Mouse (Mus musculus) neural tube, embryonic 11.5 days (tissue): ENCODE results near the gene Olfr1100. TPM values are rescaled to one million over a fixed set of nuclear protein-coding genes. Genes with fewer than 3 reads are reported as not detected.

Experiments
- ATAC-seq: fragments of 200-750 bp; cut with Nextera tagmentation; 2 replicates; pipeline ENCODE4 v1.8.0; 2017; ENCODE audit warnings: moderate number of reproducible peaks, mild to moderate bottlenecking, moderate TSS enrichment, moderate library complexity; ENCODE audit not compliant: insufficient read depth, low FRiP score, low TSS enrichment
- DNase-seq: peaks from one replicate; pipeline ENCODE4 v3.0.0-alpha.2; 2015; ENCODE audit warnings: low spot score
- H3K27ac ChIP-seq: fragments of 300-500 bp; sonication (generic); 2 replicates; pipeline ENCODE4 v1.5.1; 2014; ENCODE audit warnings: low read depth, mild to moderate bottlenecking, low read length
- H3K27me3 ChIP-seq: fragments of 300-500 bp; sonication (generic); 2 replicates; pipeline ENCODE4 v1.6.1; 2014; ENCODE audit warnings: mild to moderate bottlenecking, low read length, mixed read lengths; ENCODE audit not compliant: control insufficient read depth, insufficient read depth
- H3K36me3 ChIP-seq: fragments of 300-500 bp; sonication (generic); 2 replicates; pipeline ENCODE4 v1.6.1; 2014; ENCODE audit warnings: mild to moderate bottlenecking, low read length, moderate library complexity, mixed read lengths; ENCODE audit not compliant: control insufficient read depth, insufficient read depth
- H3K4me1 ChIP-seq: fragments of 300-500 bp; sonication (generic); 2 replicates; pipeline ENCODE4 v1.6.1; 2014; ENCODE audit warnings: low read length, mixed read lengths; ENCODE audit not compliant: control insufficient read depth, insufficient read depth
- H3K4me2 ChIP-seq: fragments of 300-500 bp; sonication (generic); 2 replicates; pipeline ENCODE4 v1.6.1; 2014; ENCODE audit warnings: low read depth, mild to moderate bottlenecking, moderate library complexity
- H3K4me3 ChIP-seq: fragments of 300-500 bp; sonication (generic); 2 replicates; pipeline ENCODE4 v1.5.1; 2014; ENCODE audit warnings: low read depth, low read length
- H3K9ac ChIP-seq: fragments of 300-500 bp; sonication (generic); 2 replicates; pipeline ENCODE4 v1.6.1; 2014; ENCODE audit warnings: mild to moderate bottlenecking, low read length
- H3K9me3 ChIP-seq: fragments of 300-500 bp; sonication (generic); 2 replicates; pipeline ENCODE4 v1.6.1; 2016; ENCODE audit warnings: low read length; ENCODE audit not compliant: control insufficient read depth
- WGBS: fragments of 180-500 bp; shearing (Covaris S2); extraction: QIAGEN DNeasy Blood & Tissue Kit; methylation state at CpG from one replicate; pipeline ENCODE4 v1.1.7; 2014; 5-methylcytosine and 5-hydroxymethylcytosine counted together
- polyA plus RNA-seq: library from polyadenylated mRNA; unstranded; fragments of >200 nt; fragmentation: Nextera tagmentation; extraction: Ambion mirVana; gene quantifications from 2 replicates; pipeline ENCODE4 v1.2.1, GENCODE M21; 2014

Olfr1100 gene
- not detected in 2 replicates for polyA plus RNA-seq

DNA sequence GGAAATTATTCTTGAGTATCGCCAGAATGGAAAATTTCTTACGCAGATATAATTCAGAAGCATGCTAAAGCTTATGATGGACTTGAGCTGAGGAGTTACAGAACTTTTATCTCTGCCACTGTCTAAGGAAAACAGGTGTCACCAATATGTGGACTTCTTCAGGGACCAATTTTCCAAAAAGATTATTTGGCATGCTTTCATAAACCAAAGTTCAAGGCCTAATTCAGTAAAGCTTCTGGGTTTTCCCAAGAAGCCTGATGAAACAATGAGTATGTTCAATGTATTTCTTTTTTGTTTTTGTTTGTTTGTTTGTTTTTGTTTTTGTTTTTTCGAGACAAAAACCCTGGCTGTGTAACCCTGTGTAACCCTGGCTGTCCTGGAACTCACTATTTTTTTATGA is at the start of gene Olfr1100:
TSS of gene Olfr1100 (minus strand) at position 101 of the 400 bp plus-strand sequence.
- ATAC-seq: no peak
- WGBS: 86% methylated on average over 3 of the region's 3 CpGs
- no peaks in the 10 kb centered on the region for H3K36me3 ChIP-seq

DNA sequence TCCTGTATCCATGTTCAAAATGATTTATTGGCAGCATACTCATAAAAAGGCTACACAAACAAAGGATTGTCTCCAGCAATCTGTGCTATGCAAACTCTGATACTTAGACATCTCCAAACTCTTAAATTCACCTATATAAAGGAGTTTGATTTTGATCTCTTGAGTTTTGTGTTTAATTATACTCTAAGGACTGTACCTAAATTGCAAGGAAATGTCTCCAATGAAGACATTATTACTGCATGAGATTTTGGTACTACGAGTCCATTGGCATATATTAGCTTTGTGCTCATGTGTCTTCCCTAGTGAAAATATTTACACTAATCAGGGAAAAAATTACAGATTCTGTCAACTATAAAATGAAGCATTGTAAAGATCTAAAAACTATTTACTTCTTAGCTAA is 47.2 kb upstream of the Olfr1100 start, which contains the start of gene Olfr1104:
TSS of gene Olfr1104 (minus strand) at position 101 of the 400 bp plus-strand sequence.
- ATAC-seq: no peak
- Histone ChIP-seq H3K27ac (no peak within 1 kb of the TSS), H3K9me3 (no peaks in the 10 kb centered on the region), H3K4me3 (no peak within 1 kb of the TSS), H3K4me2 (no peak within 1 kb of the TSS), H3K27me3 (no peaks in the 10 kb centered on the region), H3K36me3 (no peaks in the 10 kb centered on the region), H3K9ac (no peak within 1 kb of the TSS), H3K4me1 (no peaks in the 10 kb centered on the region)
- 79% methylated on average over 1 of the region's 1 CpGs for WGBS
- no peak for DNase-seq

More for the DNA sequence above, at the start of gene Olfr1100:
- H3K27me3 ChIP-seq: no peaks in the 10 kb centered on the region
- H3K9me3 ChIP-seq: no peaks in the 10 kb centered on the region
- no peaks in the 10 kb centered on the region for H3K4me1 ChIP-seq
- H3K9ac ChIP-seq: no peak within 1 kb of the TSS
- no peak within 1 kb of the TSS for H3K27ac ChIP-seq
- H3K4me2 ChIP-seq: no peak within 1 kb of the TSS
- no peak within 1 kb of the TSS for H3K4me3 ChIP-seq
- no peak for DNase-seq

DNA sequence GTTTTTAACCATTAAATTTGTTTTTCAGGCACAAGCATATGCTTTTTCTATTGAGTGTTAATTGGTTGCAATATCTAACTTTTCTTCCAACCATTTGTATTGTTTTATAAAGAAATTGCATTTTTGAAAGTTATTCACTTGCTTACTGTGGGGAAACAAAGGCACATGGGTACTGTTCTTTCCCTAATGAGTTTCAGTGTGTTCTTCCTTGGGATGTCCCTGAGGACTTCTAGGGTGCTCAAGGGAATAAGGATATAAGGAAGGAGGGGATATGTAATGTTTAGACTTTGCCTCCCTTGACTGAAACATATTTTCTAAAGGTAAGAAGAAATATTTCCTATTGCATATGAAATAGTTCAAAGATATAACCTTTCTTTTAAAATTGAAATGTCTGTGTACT is 18.3 kb upstream of the Olfr1100 start, which contains the start of gene Olfr1102:
TSS of gene Olfr1102 (plus strand) at position 301 of the 400 bp plus-strand sequence.
- Histone ChIP-seq H3K4me1 (no peaks in the 10 kb centered on the region), H3K27ac (no peak within 1 kb of the TSS), H3K27me3 (no peaks in the 10 kb centered on the region), H3K9me3 (no peaks in the 10 kb centered on the region), H3K36me3 (no peaks in the 10 kb centered on the region), H3K4me3 (no peak within 1 kb of the TSS), H3K4me2 (no peak within 1 kb of the TSS), H3K9ac (no peak within 1 kb of the TSS)
- no peak for DNase-seq
- no peak for ATAC-seq

DNA sequence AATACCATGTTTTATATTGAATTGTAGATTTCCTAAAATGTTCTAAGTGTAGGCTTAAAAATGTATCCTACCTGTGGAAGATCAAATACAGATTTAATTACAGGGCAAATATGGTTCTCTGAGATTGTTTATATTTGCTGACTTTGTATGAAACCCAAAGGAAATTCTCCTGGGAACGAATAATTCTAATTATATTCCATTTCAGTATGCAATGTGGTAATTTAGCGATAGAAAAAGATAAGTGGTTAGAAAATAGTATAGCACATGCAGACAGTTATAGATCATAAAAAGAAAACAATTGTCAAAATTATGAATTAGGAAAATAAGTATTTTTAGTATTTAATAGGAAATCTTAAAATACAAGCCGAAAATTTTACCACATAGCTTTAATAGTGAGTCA is 11.4 kb upstream of the Olfr1100 start, which contains the start of gene Olfr1101:
TSS of gene Olfr1101 (minus strand) at position 101 of the 400 bp plus-strand sequence.
- H3K27me3 ChIP-seq: no peaks in the 10 kb centered on the region
- DNase-seq (no peak), ATAC-seq (no peak)
- H3K4me3 ChIP-seq: no peak within 1 kb of the TSS
- WGBS: 85% methylated on average over 3 of the region's 3 CpGs
- H3K9me3 ChIP-seq: no peaks in the 10 kb centered on the region
- H3K4me1 ChIP-seq: no peaks in the 10 kb centered on the region
- H3K27ac ChIP-seq: no peak within 1 kb of the TSS
- H3K36me3 ChIP-seq: no peaks in the 10 kb centered on the region
- H3K4me2 ChIP-seq: no peak within 1 kb of the TSS
- no peak within 1 kb of the TSS for H3K9ac ChIP-seq

DNA sequence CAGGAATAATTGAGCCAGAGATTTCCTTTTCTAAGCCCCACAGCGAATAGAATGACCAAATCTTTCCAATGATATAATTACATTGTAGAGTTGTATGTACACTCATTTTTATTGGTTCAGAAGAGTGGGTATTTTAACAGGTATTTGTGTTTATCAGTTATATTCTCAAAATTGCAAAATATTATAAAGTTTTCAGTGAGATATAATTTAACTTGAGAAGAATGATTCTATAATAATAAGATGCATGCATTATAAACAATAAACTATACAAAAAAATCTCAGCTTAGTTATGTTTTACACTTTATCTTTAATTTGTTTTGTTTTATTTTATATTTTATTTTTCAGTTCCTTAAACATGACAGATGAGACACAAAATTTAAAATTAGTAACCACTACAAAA is 19.2 kb downstream of the Olfr1100 start, which contains the start of gene Olfr1099:
TSS of gene Olfr1099 (minus strand) at position 101 of the 400 bp plus-strand sequence.
- H3K9ac ChIP-seq: no peak within 1 kb of the TSS
- no peak within 1 kb of the TSS for H3K4me2 ChIP-seq
- ATAC-seq (no peak), DNase-seq (no peak)
- H3K4me3 ChIP-seq: no peak within 1 kb of the TSS
- WGBS: 83% methylated on average over 1 of the region's 1 CpGs
- no peaks in the 10 kb centered on the region for H3K36me3 ChIP-seq
- no peaks in the 10 kb centered on the region for H3K9me3 ChIP-seq
- no peaks in the 10 kb centered on the region for H3K4me1 ChIP-seq
- no peaks in the 10 kb centered on the region for H3K27me3 ChIP-seq
- H3K27ac ChIP-seq: no peak within 1 kb of the TSS

DNA sequence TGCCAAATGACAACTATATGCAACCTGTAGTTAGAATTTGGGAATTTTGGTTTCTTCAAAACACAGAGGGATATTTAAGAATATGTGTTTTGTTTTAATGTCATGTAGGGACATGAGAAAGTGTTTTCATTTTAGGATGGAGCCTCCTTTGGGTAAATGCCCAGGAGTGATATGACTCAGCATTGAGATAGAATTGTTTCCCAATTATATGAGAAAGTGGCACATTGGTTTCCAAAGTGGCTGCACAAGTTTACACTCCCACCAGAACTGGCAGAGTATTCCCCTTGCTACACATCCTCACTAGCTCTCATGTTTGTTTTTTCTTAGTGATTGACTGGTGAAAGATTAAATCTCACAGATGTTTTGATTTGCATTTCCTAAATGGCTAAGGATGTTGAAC is 53.2 kb downstream of the Olfr1100 start:
- Histone ChIP-seq H3K27me3 (no peaks in the 10 kb centered on the region), H3K4me3 (no peak overlapping the region), H3K36me3 (no peaks in the 10 kb centered on the region), H3K9me3 (no peaks in the 10 kb centered on the region), H3K9ac (no peak overlapping the region), H3K27ac (no peak overlapping the region), H3K4me2 (no peak overlapping the region), H3K4me1 (no peaks in the 10 kb centered on the region)
- ATAC-seq (no peak), DNase-seq (no peak)

Other genes with a start within 250 kb of the Olfr1100 start
- gene Olfr1089, start 246.3 kb downstream of the Olfr1100 start, polyA plus RNA-seq: not detected in 2 replicates
- not detected in 2 replicates for gene Olfr1090, start 221.0 kb downstream of the Olfr1100 start, polyA plus RNA-seq
- not detected in 2 replicates for gene Olfr1093, start 197.5 kb downstream of the Olfr1100 start, polyA plus RNA-seq
- gene Olfr141, start 169.9 kb downstream of the Olfr1100 start, polyA plus RNA-seq: not detected in 2 replicates
- gene Olfr1094, start 155.3 kb downstream of the Olfr1100 start, polyA plus RNA-seq: not detected in 2 replicates
- not detected in 2 replicates for gene Olfr1095, start 128.3 kb downstream of the Olfr1100 start, polyA plus RNA-seq
- not detected in 2 replicates for gene Gm13723, start 105.2 kb downstream of the Olfr1100 start, polyA plus RNA-seq
- gene Olfr1097, start 87.7 kb downstream of the Olfr1100 start, polyA plus RNA-seq: not detected in 2 replicates
- gene Olfr1098, start 55.4 kb downstream of the Olfr1100 start, polyA plus RNA-seq: not detected in 2 replicates
- gene Olfr1099, start 19.3 kb downstream of the Olfr1100 start, polyA plus RNA-seq: not detected in 2 replicates
- gene Olfr1101, start 11.3 kb upstream of the Olfr1100 start, polyA plus RNA-seq: not detected in 2 replicates
- not detected in 2 replicates for gene Olfr1102, start 18.4 kb upstream of the Olfr1100 start, polyA plus RNA-seq
- gene Olfr1104, start 47.1 kb upstream of the Olfr1100 start, polyA plus RNA-seq: not detected in 2 replicates
- not detected in 2 replicates for gene Olfr1105, start 56.6 kb upstream of the Olfr1100 start, polyA plus RNA-seq
- gene Olfr1106, start 72.3 kb upstream of the Olfr1100 start, polyA plus RNA-seq: not detected in 2 replicates
- not detected in 2 replicates for gene Olfr1107, start 95.9 kb upstream of the Olfr1100 start, polyA plus RNA-seq
- not detected in 2 replicates for gene Olfr1109, start 116.1 kb upstream of the Olfr1100 start, polyA plus RNA-seq
- gene Olfr259, start 134.6 kb upstream of the Olfr1100 start, polyA plus RNA-seq: not detected in 2 replicates
- not detected in 2 replicates for gene Olfr1110, start 160.3 kb upstream of the Olfr1100 start, polyA plus RNA-seq
- not detected in 2 replicates for gene Olfr1111, start 172.7 kb upstream of the Olfr1100 start, polyA plus RNA-seq
- not detected in 2 replicates for gene Olfr1112, start 207.8 kb upstream of the Olfr1100 start, polyA plus RNA-seq
- gene Olfr1113, start 229.0 kb upstream of the Olfr1100 start, polyA plus RNA-seq: not detected in 2 replicates